In genomic region chr17:9397493-9397892, GRCm38 (mm10) we compare ENCODE assay signal across 23 mouse cellular contexts. TPM values are rescaled to one million over a fixed set of nuclear protein-coding genes. Genes with fewer than 3 reads are reported as not detected.
"Had no signal": no experiment of that assay in that cellular context is flagged by ENCODE, and none has a peak within 500 bp of the region (broad histone marks: within the 10 kb centered on the region; RNA-seq: fewer than 3 reads in every experiment).

No protein-coding gene starts in this region.

- DNase-seq: kidney, adult 2 months; kidney, postnatal 36 days; left cerebral cortex, postnatal 4 days; lung, embryonic 14.5 days; retina, postnatal 1 day; right cerebral cortex, postnatal 25 days; spleen, adult 18-20 months; thymus, adult 18-20 months; thymus, postnatal 36 days had no signal

- H3K9ac ChIP-seq: limb, embryonic 12.5 days; limb, embryonic 15.5 days; lung, embryonic 14.5 days; midbrain, embryonic 12.5 days; midbrain, embryonic 15.5 days; neural tube, embryonic 12.5 days; neural tube, embryonic 15.5 days; stomach, embryonic 15.5 days had no signal

- H3K27me3 ChIP-seq: limb, embryonic 12.5 days; limb, embryonic 15.5 days; midbrain, embryonic 12.5 days; midbrain, embryonic 15.5 days; neural tube, embryonic 12.5 days; neural tube, embryonic 15.5 days; stomach, embryonic 15.5 days had no signal

- ATAC-seq: intestine, postnatal 0 days; lung, postnatal 0 days; midbrain, embryonic 15.5 days had no signal

- H3K27ac ChIP-seq: kidney, postnatal 0 days; limb, embryonic 12.5 days; limb, embryonic 15.5 days; macrophage; midbrain, embryonic 12.5 days; midbrain, embryonic 15.5 days; neural tube, embryonic 12.5 days; neural tube, embryonic 15.5 days; stomach, embryonic 15.5 days had no signal

- H3K4me3 ChIP-seq: limb, embryonic 12.5 days; limb, embryonic 15.5 days; midbrain, embryonic 12.5 days; midbrain, embryonic 15.5 days; neural tube, embryonic 12.5 days; neural tube, embryonic 15.5 days; stomach, embryonic 15.5 days had no signal

- H3K4me2 ChIP-seq: limb, embryonic 12.5 days; limb, embryonic 15.5 days; lung, embryonic 14.5 days; midbrain, embryonic 12.5 days; midbrain, embryonic 15.5 days; neural tube, embryonic 12.5 days; neural tube, embryonic 15.5 days; stomach, embryonic 15.5 days had no signal

- H3K36me3 ChIP-seq: limb, embryonic 12.5 days; limb, embryonic 15.5 days; midbrain, embryonic 12.5 days; midbrain, embryonic 15.5 days; neural tube, embryonic 12.5 days; neural tube, embryonic 15.5 days; stomach, embryonic 15.5 days had no signal

- H3K9me3 ChIP-seq: limb, embryonic 15.5 days; midbrain, embryonic 15.5 days; neural tube, embryonic 12.5 days; neural tube, embryonic 15.5 days; stomach, embryonic 15.5 days had no signal

- H3K4me1 ChIP-seq: limb, embryonic 12.5 days; limb, embryonic 15.5 days; midbrain, embryonic 12.5 days; midbrain, embryonic 15.5 days; neural tube, embryonic 12.5 days; neural tube, embryonic 15.5 days; stomach, embryonic 15.5 days had no signal

RNA-seq across cellular contexts. Expression of gene Gm17728, which starts 24.4 kb away (rescaled TPM):
- polyA plus RNA-seq: intestine, embryonic 14.5 days; intestine, postnatal 0 days; kidney, adult 2 months; kidney, embryonic 14.5 days; kidney, postnatal 0 days; limb, embryonic 12.5 days; limb, embryonic 15.5 days; lung, embryonic 14.5 days; lung, postnatal 0 days; macrophage; midbrain, embryonic 12.5 days; midbrain, embryonic 15.5 days; neural tube, embryonic 12.5 days; neural tube, embryonic 15.5 days; stomach, embryonic 15.5 days; urinary bladder, adult 2 months had no signal
